Mouse (Mus musculus) brain, embryonic 14.5 days (tissue): ENCODE results near the gene Gm21312.
"Not testable (repeated sequence)": the region's sequence is repeated elsewhere in the genome, so short reads cannot be mapped to it uniquely, and the experiment has no call there.

Source experiments
- CTCF ChIP-seq: fragments of 200-500 bp; IDR thresholded peaks from 2 replicates; pipeline ENCODE4 v1.5.1; 2012; ENCODE audit warnings: inconsistent platforms, mild to moderate bottlenecking, moderate library complexity, borderline replicate concordance; ENCODE audit not compliant: insufficient read depth, insufficient read length; ENCODE audit errors: extremely low read depth
- POLR2A ChIP-seq: fragments of 200-500 bp; IDR thresholded peaks from 2 replicates; pipeline ENCODE4 v1.6.1; 2012; ENCODE audit warnings: mild to moderate bottlenecking, inconsistent platforms, borderline replicate concordance; ENCODE audit not compliant: poor library complexity, insufficient read depth, insufficient read length, severe bottlenecking; ENCODE audit errors: extremely low read depth

- TF ChIP-seq CTCF, POLR2A: not testable (repeated sequence)
Measured at GRCm38 (mm10) chr10:104142687-104143086, 34.1 kb upstream of the Gm21312 start, which contains the start of gene Gm21293.
